Mouse (Mus musculus): Measurements from ENCODE around the gene Tcf7.
"Not testable (repeated sequence)": the region's sequence is repeated elsewhere in the genome, so short reads cannot be mapped to it uniquely, and the experiment has no call there.

The Tcf7 gene

GRCm38 (mm10) chr11:52228722-52229448 is 53.9 kb downstream of the Tcf7 start:
- no peak for DNase-seq (ENCODE audit: low spot score)

GRCm38 (mm10) chr11:52227466-52228226 is 55.2 kb downstream of the Tcf7 start:
- DNase-seq (ENCODE audit: low spot score), result no peak

GRCm38 (mm10) chr11:52227053-52227452 is 55.8 kb downstream of the Tcf7 start:
- DNase-seq (ENCODE audit: low spot score), result no peak

GRCm38 (mm10) chr11:52225986-52226599 is 56.7 kb downstream of the Tcf7 start:
- no peak for DNase-seq (ENCODE audit: low spot score)

- peak; percentile 43 for DNase-seq (ENCODE audit: low spot score)
These were observed 58.7 kb downstream of the Tcf7 start for GRCm38 (mm10) chr11:52223968-52224682.

GRCm38 (mm10) chr11:52222891-52223290 is 59.9 kb downstream of the Tcf7 start:
- no peak for DNase-seq (ENCODE audit: low spot score)

- not testable (repeated sequence) for DNase-seq (ENCODE audit: low spot score)
These were observed 60.9 kb downstream of the Tcf7 start for GRCm38 (mm10) chr11:52221921-52222320.

GRCm38 (mm10) chr11:52220282-52220681 is 62.5 kb downstream of the Tcf7 start:
- DNase-seq (ENCODE audit: low spot score), result peak; percentile 61

- no peak for DNase-seq (ENCODE audit: low spot score)
These were observed 68.9 kb downstream of the Tcf7 start, which contains the start of gene Olfr1371 for GRCm38 (mm10) chr11:52213887-52214286. TSS of gene Olfr1371 (minus strand) at chr11:52213987.

Data from ovary, postnatal 36 days (tissue).